Mouse (Mus musculus) liver, embryonic 14.5 days (tissue): ENCODE measurements at regions not wholly inside any gene's neighbourhood (a gene's known extent, or its start where the extent isn't known, plus 50 kb on each side); places are given as distances from the start of the nearest gene placed in this dataset.

Experiments
- ATAC-seq: fragments of 200-750 bp; cut with Nextera tagmentation; 2 replicates; pipeline ENCODE4 v1.8.0; 2017; ENCODE audit warnings: moderate number of reproducible peaks, mild to moderate bottlenecking, moderate library complexity; ENCODE audit not compliant: insufficient read depth
- DNase-seq, 3 experiments: peaks; one replicate each; pipeline ENCODE4 v3.0.0-alpha.2; 2012 to 2013; ENCODE audit warnings: low read depth in 3 of 3, low spot score in 3 of 3
- H3K27ac ChIP-seq: fragments of 300-500 bp; sonication (generic); 2 replicates; pipeline ENCODE4 v1.5.1; 2014; ENCODE audit warnings: moderate library complexity, mild to moderate bottlenecking, control low read depth, inconsistent platforms
- H3K27me3 ChIP-seq: fragments of 300-500 bp; sonication (generic); 2 replicates; pipeline ENCODE4 v1.6.1; 2014; ENCODE audit warnings: mild to moderate bottlenecking, low read length, moderate library complexity; ENCODE audit not compliant: control insufficient read depth, insufficient read depth
- H3K36me3 ChIP-seq: fragments of 300-500 bp; sonication (generic); replicated peaks from 2 replicates; pipeline ENCODE4 v1.6.1; 2014; ENCODE audit warnings: low read depth; ENCODE audit not compliant: control insufficient read depth, insufficient read depth
- H3K4me1 ChIP-seq, 2 experiments: fragments of 200-500 bp in 1 of 2; fragments of 300-500 bp in 1 of 2; sonication (generic) in 1 of 2; replicated peaks; 2 replicates each; pipeline ENCODE4 v1.6.1; 2012 to 2014; ENCODE audit warnings: antibody characterized with exemption in 1 of 2, inconsistent platforms in 1 of 2, low read length in 1 of 2; ENCODE audit not compliant: control insufficient read depth in 2 of 2, insufficient read depth in 2 of 2
- H3K4me2 ChIP-seq: fragments of 300-500 bp; sonication (generic); 2 replicates; pipeline ENCODE4 v1.6.1; 2014; ENCODE audit warnings: low read depth, mild to moderate bottlenecking, control low read depth, moderate library complexity
- H3K4me3 ChIP-seq, 2 experiments: fragments of 200-500 bp in 1 of 2; fragments of 300-500 bp in 1 of 2; sonication (generic) in 1 of 2; 2 replicates each; pipeline ENCODE4 v1.5.1; 2012 to 2014; ENCODE audit warnings: low read depth in 2 of 2, low read length in 2 of 2, mild to moderate bottlenecking in 2 of 2, control low read depth in 1 of 2, inconsistent platforms in 1 of 2, moderate library complexity in 1 of 2; ENCODE audit not compliant: insufficient read depth in 1 of 2
- H3K9ac ChIP-seq: fragments of 300-500 bp; sonication (generic); replicated peaks from 2 replicates; pipeline ENCODE4 v1.6.1; 2014; ENCODE audit warnings: mild to moderate bottlenecking, control low read depth, moderate library complexity
- H3K9me3 ChIP-seq: fragments of 300-500 bp; sonication (generic); 2 replicates; pipeline ENCODE4 v1.6.1; 2016; ENCODE audit warnings: low read length, mixed read lengths; ENCODE audit not compliant: control insufficient read depth
- CTCF ChIP-seq: IDR thresholded peaks from 2 replicates; pipeline ENCODE4 v1.5.1; 2016; ENCODE audit warnings: antibody characterized with exemption, low read depth, control low read depth
- EP300 ChIP-seq: IDR thresholded peaks from 2 replicates; pipeline ENCODE4 v1.6.1; 2016; ENCODE audit warnings: antibody characterized with exemption, low read depth
- WGBS: fragments of 180-500 bp; shearing (Covaris S2); extraction: QIAGEN DNeasy Blood & Tissue Kit; methylation state at CpG from one replicate; pipeline ENCODE4 v1.1.7; 2014; ENCODE audit not compliant: insufficient replicate concordance; 5-methylcytosine and 5-hydroxymethylcytosine counted together

GRCm38 (mm10) chr2:50902220-50902619, 246.7 kb downstream of the Rnd3 start:
- no peak overlapping the region for H3K9ac ChIP-seq
- H3K27ac ChIP-seq: no peak overlapping the region
- no peak for TF ChIP-seq CTCF
- no peak for TF ChIP-seq EP300
- 63% methylated on average over 9 of the region's 9 CpGs for WGBS
- H3K36me3 ChIP-seq: no peaks in the 10 kb centered on the region
- H3K4me2 ChIP-seq: no peak overlapping the region
- no peaks in the 10 kb centered on the region for H3K9me3 ChIP-seq
- H3K4me1 ChIP-seq: no peaks in the 10 kb centered on the region
- DNase-seq (no peak), ATAC-seq (no peak)
- no peaks in the 10 kb centered on the region for H3K27me3 ChIP-seq
- H3K4me3 ChIP-seq: no peak overlapping the region

GRCm38 (mm10) chr2:50888992-50889391, 259.9 kb downstream of the Rnd3 start:
- H3K9me3 ChIP-seq: no peaks in the 10 kb centered on the region
- no peaks in the 10 kb centered on the region; a peak in 1 of 4 replicates for H3K4me1 ChIP-seq
- TF ChIP-seq EP300: no peak
- TF ChIP-seq CTCF: no peak
- H3K9ac ChIP-seq: no peak overlapping the region
- no peak overlapping the region for H3K27ac ChIP-seq
- ATAC-seq (no peak), DNase-seq (no peak)
- H3K4me3 ChIP-seq: no peak overlapping the region
- no peaks in the 10 kb centered on the region for H3K27me3 ChIP-seq
- 68% methylated on average over 5 of the region's 5 CpGs for WGBS
- H3K36me3 ChIP-seq: no peaks in the 10 kb centered on the region
- no peak overlapping the region for H3K4me2 ChIP-seq

- WGBS: 29% methylated on average over 4 of the region's 4 CpGs
- ATAC-seq (no peak), DNase-seq (no peak)
- no peak overlapping the region for H3K4me3 ChIP-seq
- H3K9me3 ChIP-seq: no peaks in the 10 kb centered on the region
- TF ChIP-seq CTCF: no peak
- no peak for TF ChIP-seq EP300
- no peak overlapping the region for H3K9ac ChIP-seq
- no peaks in the 10 kb centered on the region for H3K36me3 ChIP-seq
- H3K27ac ChIP-seq: no peak overlapping the region
- no peaks in the 10 kb centered on the region for H3K27me3 ChIP-seq
- no peaks in the 10 kb centered on the region; a peak in 1 of 4 replicates for H3K4me1 ChIP-seq
- H3K4me2 ChIP-seq: no peak overlapping the region
Observed at GRCm38 (mm10) chr2:50887954-50888353, 261.0 kb downstream of the Rnd3 start.

- H3K36me3 ChIP-seq: no peaks in the 10 kb centered on the region
- no peak overlapping the region for H3K4me2 ChIP-seq
- ATAC-seq (no peak), DNase-seq (no peak)
- H3K27ac ChIP-seq: no peak overlapping the region
- H3K9ac ChIP-seq: no peak overlapping the region
- WGBS: 36% methylated on average over 7 of the region's 7 CpGs
- H3K9me3 ChIP-seq: no peaks in the 10 kb centered on the region
- H3K4me1 ChIP-seq: no peaks in the 10 kb centered on the region; a peak in 2 of 4 replicates
- no peak overlapping the region for H3K4me3 ChIP-seq
- TF ChIP-seq CTCF (no peak), EP300 (no peak)
- H3K27me3 ChIP-seq: no peaks in the 10 kb centered on the region
Observed at GRCm38 (mm10) chr2:50885924-50886315, 263.0 kb downstream of the Rnd3 start.

- TF ChIP-seq EP300 (no peak), CTCF (no peak)
- H3K9ac ChIP-seq: no peak overlapping the region
- no peak for DNase-seq
- no peak overlapping the region for H3K27ac ChIP-seq
- WGBS: 40% methylated on average over 4 of the region's 4 CpGs
- no peak overlapping the region for H3K4me2 ChIP-seq
- H3K4me3 ChIP-seq: no peak overlapping the region
- H3K9me3 ChIP-seq: no peaks in the 10 kb centered on the region
- H3K4me1 ChIP-seq: no peaks in the 10 kb centered on the region; a peak in 2 of 4 replicates
- no peak for ATAC-seq
- no peaks in the 10 kb centered on the region for H3K27me3 ChIP-seq
- H3K36me3 ChIP-seq: no peaks in the 10 kb centered on the region
Observed at GRCm38 (mm10) chr2:50885280-50885923, 263.5 kb downstream of the Rnd3 start.
